Mouse (Mus musculus) right cerebral cortex, postnatal 14 days (tissue): Measurements from ENCODE around the gene Olfr1151.

Source experiments
- DNase-seq: peaks from one replicate; pipeline ENCODE4 v3.0.0; 2022

Gene Olfr1151

GRCm38 (mm10) chr2:87855562-87855961, at the start of gene Olfr1151:
TSS of gene Olfr1151 (plus strand) at chr2:87855862.
- DNase-seq = no peak

GRCm38 (mm10) chr2:87809522-87809921, 46.1 kb upstream of the Olfr1151 start, which contains the start of gene Olfr1145:
TSS of gene Olfr1145 (plus strand) at chr2:87809822.
- no peak for DNase-seq

- DNase-seq = no peak
These were observed 25.4 kb upstream of the Olfr1151 start, which contains the start of gene Olfr1148 for GRCm38 (mm10) chr2:87830233-87830632. TSS of gene Olfr1148 (plus strand) at chr2:87830533.

GRCm38 (mm10) chr2:87843693-87844092, 12.0 kb upstream of the Olfr1151 start, which contains the start of gene Olfr1150-ps1:
TSS of gene Olfr1150-ps1 (plus strand) at chr2:87843993.
- no peak for DNase-seq

GRCm38 (mm10) chr2:87866192-87866591, 10.5 kb downstream of the Olfr1151 start, which contains the start of gene Olfr1152:
TSS of gene Olfr1152 (plus strand) at chr2:87866492.
- no peak for DNase-seq

GRCm38 (mm10) chr2:87894662-87895061, 39.0 kb downstream of the Olfr1151 start, which contains the start of gene Olfr1153:
TSS of gene Olfr1153 (plus strand) at chr2:87894962.
- DNase-seq = no peak

DNA sequence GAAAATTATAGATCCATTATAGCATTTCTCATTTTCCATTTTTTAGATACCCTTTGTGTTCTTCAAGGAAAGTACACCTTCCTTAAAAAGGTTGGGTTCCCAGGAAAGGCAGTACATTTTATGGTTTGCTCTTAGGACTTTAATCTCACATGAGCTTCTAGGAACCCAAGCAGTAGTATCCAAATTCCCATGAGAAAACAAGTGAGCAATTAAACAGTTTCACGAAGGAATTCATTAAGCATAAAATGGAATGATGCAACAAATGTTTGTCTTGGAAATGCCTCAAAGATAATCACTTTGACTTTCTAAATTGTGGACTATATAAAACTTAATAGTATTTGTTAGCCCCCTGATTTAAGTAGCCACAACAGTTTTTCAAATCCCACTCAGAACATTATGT, 49.4 kb downstream of the Olfr1151 start, which contains the start of gene Olfr1154:
Gene Olfr1154 (minus strand): TSS at position 101 of the 400 bp plus-strand sequence.
- DNase-seq = no peak
